Mouse (Mus musculus) midbrain, embryonic 14.5 days (tissue): Measurements from ENCODE around the gene Sub1. TPM values are rescaled to one million over a fixed set of nuclear protein-coding genes. Genes with fewer than 3 reads are reported as not detected.

Experiments
- ATAC-seq: fragments of 200-750 bp; cut with Nextera tagmentation; 2 replicates; pipeline ENCODE4 v1.8.0; 2017; ENCODE audit warnings: moderate number of reproducible peaks, moderate library complexity; ENCODE audit not compliant: low FRiP score, low TSS enrichment
- DNase-seq: peaks from one replicate; pipeline ENCODE4 v3.0.0-alpha.2; 2015
- H3K27ac ChIP-seq: fragments of 300-500 bp; sonication (generic); replicated peaks from 2 replicates; pipeline ENCODE4 v1.5.1; 2014; ENCODE audit warnings: mild to moderate bottlenecking, low read depth, low read length, moderate library complexity
- H3K27me3 ChIP-seq: fragments of 300-500 bp; sonication (generic); 2 replicates; pipeline ENCODE4 v1.6.1; 2014; ENCODE audit warnings: low read length, control low read depth, mixed read lengths; ENCODE audit not compliant: control insufficient read depth, insufficient read depth
- H3K36me3 ChIP-seq: fragments of 300-500 bp; sonication (generic); 2 replicates; pipeline ENCODE4 v1.6.1; 2014; ENCODE audit warnings: low read length, control low read depth; ENCODE audit not compliant: control insufficient read depth, insufficient read depth
- H3K4me1 ChIP-seq: fragments of 300-500 bp; sonication (generic); 2 replicates; pipeline ENCODE4 v1.6.1; 2014; ENCODE audit warnings: mild to moderate bottlenecking, antibody characterized with exemption, low read length, control low read depth; ENCODE audit not compliant: control insufficient read depth, insufficient read depth
- H3K4me2 ChIP-seq: fragments of 300-500 bp; sonication (generic); 2 replicates; pipeline ENCODE4 v1.6.1; 2014; ENCODE audit warnings: mild to moderate bottlenecking, low read length, moderate library complexity
- H3K4me3 ChIP-seq: fragments of 300-500 bp; sonication (generic); replicated peaks from 2 replicates; pipeline ENCODE4 v1.5.1; 2014; ENCODE audit warnings: low read depth, low read length
- H3K9ac ChIP-seq: fragments of 300-500 bp; sonication (generic); replicated peaks from 2 replicates; pipeline ENCODE4 v1.6.1; 2014; ENCODE audit warnings: mild to moderate bottlenecking, low read length, moderate library complexity
- H3K9me3 ChIP-seq: fragments of 300-500 bp; sonication (generic); 2 replicates; pipeline ENCODE4 v1.6.1; 2016; ENCODE audit warnings: low read length, control low read depth, mixed read lengths; ENCODE audit not compliant: control insufficient read depth
- WGBS: fragments of 180-500 bp; shearing (Covaris S2); extraction: QIAGEN DNeasy Blood & Tissue Kit; methylation state at CpG from one replicate; pipeline ENCODE4 v1.1.7; 2014; 5-methylcytosine and 5-hydroxymethylcytosine counted together
- polyA plus RNA-seq: library from polyadenylated mRNA; unstranded; fragments of >200 nt; fragmentation: Nextera tagmentation; extraction: Ambion mirVana; gene quantifications from 2 replicates; pipeline ENCODE4 v1.2.1, GENCODE M21; 2014

Sub1 gene
- polyA plus RNA-seq, 1 experiment from 2014 or later: 572 TPM

- no peaks in the 10 kb centered on the region for H3K4me1 ChIP-seq
- no peak overlapping the region for H3K27ac ChIP-seq
- no peaks in the 10 kb centered on the region for H3K36me3 ChIP-seq
- H3K9me3 ChIP-seq: no peaks in the 10 kb centered on the region
- no peak overlapping the region for H3K9ac ChIP-seq
- H3K27me3 ChIP-seq: no peaks in the 10 kb centered on the region
- no peak overlapping the region for H3K4me3 ChIP-seq
- DNase-seq (peak; percentile 87), ATAC-seq (no peak)
- 12% methylated on average over 4 of the region's 4 CpGs for WGBS
- no peak overlapping the region for H3K4me2 ChIP-seq
Measured at GRCm38 (mm10) chr15:11966367-11966766, 30.4 kb downstream of the Sub1 start.

- WGBS: 86% methylated on average over 5 of the region's 5 CpGs
- Histone ChIP-seq H3K9me3 (no peaks in the 10 kb centered on the region), H3K36me3 (no peaks in the 10 kb centered on the region), H3K27me3 (no peaks in the 10 kb centered on the region), H3K4me3 (no peak overlapping the region), H3K4me2 (no peak overlapping the region), H3K27ac (no peak overlapping the region), H3K4me1 (no peaks in the 10 kb centered on the region), H3K9ac (no peak overlapping the region)
- no peak for ATAC-seq
- DNase-seq: no peak
Measured at GRCm38 (mm10) chr15:11965201-11965845, 31.5 kb downstream of the Sub1 start.

- Histone ChIP-seq H3K27ac (no peak overlapping the region), H3K9me3 (no peaks in the 10 kb centered on the region), H3K4me3 (no peak overlapping the region), H3K36me3 (no peaks in the 10 kb centered on the region), H3K9ac (no peak overlapping the region), H3K27me3 (no peaks in the 10 kb centered on the region), H3K4me2 (no peak overlapping the region), H3K4me1 (no peaks in the 10 kb centered on the region)
- no peak for DNase-seq
- no peak for ATAC-seq
- 93% methylated on average over 11 of the region's 11 CpGs for WGBS
Measured at GRCm38 (mm10) chr15:11963791-11964525, 32.8 kb downstream of the Sub1 start.

GRCm38 (mm10) chr15:11959716-11960115 lies 37.1 kb downstream of the Sub1 start:
- no peaks in the 10 kb centered on the region for H3K4me1 ChIP-seq
- no peak overlapping the region for H3K27ac ChIP-seq
- DNase-seq (no peak), ATAC-seq (no peak)
- no peaks in the 10 kb centered on the region for H3K36me3 ChIP-seq
- 88% methylated on average over 3 of the region's 3 CpGs for WGBS
- no peak overlapping the region for H3K9ac ChIP-seq
- no peak overlapping the region for H3K4me2 ChIP-seq
- no peak overlapping the region for H3K4me3 ChIP-seq
- no peaks in the 10 kb centered on the region for H3K27me3 ChIP-seq
- no peaks in the 10 kb centered on the region for H3K9me3 ChIP-seq

- Histone ChIP-seq H3K9me3 (no peaks in the 10 kb centered on the region), H3K27me3 (no peaks in the 10 kb centered on the region)
- 90% methylated on average over 7 of the region's 7 CpGs for WGBS
Measured at GRCm38 (mm10) chr15:11956129-11956528, 40.7 kb downstream of the Sub1 start.

GRCm38 (mm10) chr15:11954190-11954589 lies 42.6 kb downstream of the Sub1 start:
- Histone ChIP-seq H3K4me2 (no peak overlapping the region), H3K27ac (no peak overlapping the region), H3K4me1 (no peaks in the 10 kb centered on the region), H3K27me3 (no peaks in the 10 kb centered on the region), H3K36me3 (no peaks in the 10 kb centered on the region), H3K4me3 (no peak overlapping the region), H3K9ac (no peak overlapping the region), H3K9me3 (no peaks in the 10 kb centered on the region)
- DNase-seq (no peak), ATAC-seq (no peak)
- 55% methylated on average over 4 of the region's 4 CpGs for WGBS

More at GRCm38 (mm10) chr15:11956129-11956528, 40.7 kb downstream of the Sub1 start:
- Histone ChIP-seq H3K4me3 (no peak overlapping the region), H3K4me2 (no peak overlapping the region), H3K4me1 (no peaks in the 10 kb centered on the region), H3K27ac (no peak overlapping the region), H3K9ac (no peak overlapping the region), H3K36me3 (no peaks in the 10 kb centered on the region)
- ATAC-seq: no peak
- DNase-seq: no peak

- Histone ChIP-seq H3K4me3 (no peak overlapping the region), H3K9me3 (no peaks in the 10 kb centered on the region), H3K36me3 (no peaks in the 10 kb centered on the region), H3K9ac (no peak overlapping the region), H3K27ac (no peak overlapping the region), H3K4me1 (no peaks in the 10 kb centered on the region), H3K27me3 (no peaks in the 10 kb centered on the region), H3K4me2 (no peak overlapping the region)
- WGBS: 89% methylated on average over 3 of the region's 3 CpGs
- ATAC-seq (no peak), DNase-seq (no peak)
Measured at GRCm38 (mm10) chr15:11952159-11952558, 44.6 kb downstream of the Sub1 start.

- Histone ChIP-seq H3K27me3 (no peaks in the 10 kb centered on the region), H3K4me1 (no peaks in the 10 kb centered on the region), H3K4me3 (no peak overlapping the region), H3K27ac (no peak overlapping the region), H3K9me3 (no peaks in the 10 kb centered on the region), H3K9ac (no peak overlapping the region), H3K4me2 (no peak overlapping the region), H3K36me3 (no peaks in the 10 kb centered on the region)
- WGBS: 92% methylated on average over 7 of the region's 7 CpGs
- no peak for DNase-seq
- ATAC-seq: 0 out of 2 replicates have a peak, but pooled peaks have one; percentile 46
Measured at GRCm38 (mm10) chr15:11951181-11951580, 45.6 kb downstream of the Sub1 start.

GRCm38 (mm10) chr15:11950144-11950543 lies 46.6 kb downstream of the Sub1 start:
- DNase-seq (no peak), ATAC-seq (no peak)
- WGBS: 92% methylated on average over 10 of the region's 10 CpGs
- no peaks in the 10 kb centered on the region for H3K27me3 ChIP-seq
- no peaks in the 10 kb centered on the region for H3K4me1 ChIP-seq
- no peaks in the 10 kb centered on the region for H3K9me3 ChIP-seq
- no peak overlapping the region for H3K4me3 ChIP-seq
- no peak overlapping the region for H3K9ac ChIP-seq
- no peak overlapping the region for H3K27ac ChIP-seq
- no peaks in the 10 kb centered on the region for H3K36me3 ChIP-seq
- H3K4me2 ChIP-seq: no peak overlapping the region
